Mouse (Mus musculus) MEL-GATA-1-ER (cell line): ENCODE measurements around the gene Patz1.
A peak's percentile ranks its signal among the peaks of the same experiment; 100 is the strongest.

ENCODE experiments used
- DNase-seq: peaks from one replicate; pipeline ENCODE4 v3.0.0-alpha.2; 2012; ENCODE audit warnings: low read depth; ENCODE audit errors: extremely low read depth

The Patz1 gene

DNA sequence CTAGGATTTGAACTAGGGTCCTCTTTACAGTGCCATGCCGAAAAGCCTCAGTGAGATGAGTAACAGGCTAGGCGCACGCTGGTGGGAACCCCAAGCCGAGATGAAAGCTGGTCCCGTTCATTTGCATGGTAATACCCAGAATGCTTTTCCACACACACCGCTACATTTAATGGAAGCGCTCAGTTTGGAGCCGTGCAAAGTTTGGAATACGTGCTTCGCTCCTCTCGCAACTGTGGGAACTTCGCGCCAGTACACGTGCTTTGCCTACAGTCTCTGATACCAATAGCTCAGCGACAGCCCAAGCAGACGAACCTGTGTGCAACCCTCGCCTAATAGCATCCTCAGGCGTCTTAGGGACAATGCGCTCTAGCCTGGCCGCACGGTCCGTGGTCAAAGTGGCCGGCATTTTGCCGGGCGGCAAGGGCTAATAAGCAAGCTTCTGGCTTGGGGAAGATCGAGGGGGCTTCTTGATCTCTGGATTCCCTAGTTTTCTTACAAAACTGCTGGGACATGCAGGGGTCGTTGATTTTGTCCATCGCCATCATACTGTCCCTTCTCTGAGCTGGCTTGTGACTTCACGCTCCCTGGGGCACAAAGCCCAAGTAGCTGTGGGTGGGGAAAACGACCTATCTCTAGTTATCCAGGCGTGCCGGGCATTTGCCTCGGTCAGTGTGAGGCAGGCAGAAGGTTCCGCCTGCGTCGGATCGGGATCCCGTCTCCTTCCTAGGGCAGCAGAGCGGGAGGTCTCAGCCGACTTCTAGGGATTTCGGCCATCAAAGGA is at the start of gene Patz1:
Patz1 (plus strand) TSS at position 354 of the 781 bp plus-strand sequence.
- DNase-seq = peak; percentile 62

DNA sequence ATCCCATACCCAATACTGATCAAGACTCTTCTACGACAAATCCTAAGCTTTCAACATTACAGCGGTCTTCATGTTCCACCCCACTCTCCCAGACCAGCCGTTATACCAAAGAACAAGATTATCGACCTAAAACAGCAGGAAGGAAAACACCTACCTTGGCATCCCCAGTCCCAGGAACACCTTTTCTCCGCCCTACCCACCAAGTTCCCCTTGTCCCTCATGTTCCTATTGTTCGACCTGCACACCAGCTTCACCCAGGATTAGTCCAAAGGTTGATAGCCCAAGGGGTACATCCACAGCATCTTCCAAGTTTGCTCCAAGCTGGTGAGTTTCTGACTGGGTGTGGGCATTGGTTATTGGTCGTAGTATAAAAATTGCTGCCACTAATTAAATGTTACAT is 46.3 kb upstream of the Patz1 start:
- no peak for DNase-seq

DNA sequence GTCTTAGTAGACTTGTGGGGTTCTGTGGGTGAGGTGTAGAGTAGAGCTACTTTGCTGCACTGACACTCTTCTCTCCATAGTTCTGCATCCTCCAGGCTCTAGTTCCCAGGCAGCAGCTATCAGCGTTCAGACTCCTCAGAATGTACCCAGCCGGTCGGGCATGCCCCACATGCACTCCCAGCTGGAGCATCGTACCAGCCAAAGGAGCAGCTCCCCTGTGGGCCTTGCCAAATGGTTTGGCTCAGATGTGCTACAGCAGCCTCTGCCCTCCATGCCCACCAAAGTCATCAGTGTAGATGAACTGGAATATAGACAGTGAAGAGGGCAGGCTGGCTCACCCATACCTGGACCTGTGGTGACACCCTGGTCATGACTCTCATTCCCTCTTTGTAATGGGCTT is 44.9 kb upstream of the Patz1 start:
- no peak for DNase-seq

- DNase-seq = no peak
Measured at GRCm38 (mm10) chr11:3247387-3247786, 41.3 kb upstream of the Patz1 start.

GRCm38 (mm10) chr11:3259537-3259936 is 29.1 kb upstream of the Patz1 start:
- no peak for DNase-seq

DNA sequence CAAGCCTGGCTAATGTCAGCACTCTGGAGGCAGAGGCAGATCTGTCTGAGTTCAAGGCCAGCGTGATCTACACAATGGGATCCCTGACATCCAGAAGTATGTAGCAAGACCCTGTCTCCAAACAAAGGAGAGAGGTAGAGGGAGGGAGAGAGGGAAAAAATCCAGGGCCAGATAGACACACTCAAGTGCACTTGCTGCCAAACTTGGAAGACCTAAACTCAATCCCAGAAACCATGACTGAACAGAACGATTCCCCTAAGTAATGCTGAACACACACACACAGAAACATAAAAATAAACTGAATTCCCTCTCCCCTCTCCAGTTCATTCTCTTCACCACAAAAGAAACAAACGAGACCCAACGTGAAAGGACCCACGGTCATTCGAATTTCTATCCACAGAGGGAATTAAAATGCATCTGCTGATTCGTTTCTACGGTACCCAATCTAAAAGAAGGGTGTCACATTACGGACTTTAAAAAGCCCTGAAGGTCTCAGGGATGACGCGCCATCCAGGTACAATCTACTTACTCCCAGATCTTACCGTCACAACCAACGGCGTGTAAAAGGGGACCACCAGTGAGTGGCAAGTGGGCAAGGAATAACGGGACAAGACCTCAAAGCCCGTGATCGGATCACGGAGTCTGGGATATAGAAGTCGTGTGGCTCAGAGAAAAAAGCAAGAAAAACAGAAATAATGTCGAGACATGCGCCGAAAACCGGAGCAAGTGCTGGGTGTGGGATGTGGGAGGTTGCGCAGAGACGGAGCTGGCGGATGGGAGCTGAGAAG is 23.2 kb upstream of the Patz1 start:
- DNase-seq = peak; percentile 59

GRCm38 (mm10) chr11:3266079-3266685 is 22.5 kb upstream of the Patz1 start, which contains the start of gene Drg1:
Gene Drg1 (minus strand): TSS chr11:3266415.
- DNase-seq = peak; percentile 80

DNA sequence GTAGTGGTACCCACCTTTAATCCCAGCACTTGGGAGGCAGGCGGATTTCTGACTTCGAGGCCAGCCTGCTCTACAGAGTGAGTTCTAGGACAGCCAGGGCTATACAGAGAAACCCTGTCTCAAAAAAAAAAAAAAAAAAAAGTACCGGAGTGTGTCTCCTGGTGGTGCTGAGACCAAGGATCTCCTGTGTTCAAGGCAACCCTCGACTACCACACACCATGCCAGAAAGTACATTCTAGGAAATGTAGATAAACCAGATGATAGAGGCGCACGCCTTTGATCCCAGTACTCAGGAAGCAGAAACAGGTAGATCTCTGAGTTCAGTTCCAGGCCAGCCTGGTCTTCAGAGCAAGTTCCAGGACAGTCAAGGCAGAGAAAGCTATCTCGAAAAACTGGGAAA is 21.5 kb upstream of the Patz1 start:
- DNase-seq = no peak

- no peak for DNase-seq
Measured at GRCm38 (mm10) chr11:3269241-3269640, 19.4 kb upstream of the Patz1 start.

DNA sequence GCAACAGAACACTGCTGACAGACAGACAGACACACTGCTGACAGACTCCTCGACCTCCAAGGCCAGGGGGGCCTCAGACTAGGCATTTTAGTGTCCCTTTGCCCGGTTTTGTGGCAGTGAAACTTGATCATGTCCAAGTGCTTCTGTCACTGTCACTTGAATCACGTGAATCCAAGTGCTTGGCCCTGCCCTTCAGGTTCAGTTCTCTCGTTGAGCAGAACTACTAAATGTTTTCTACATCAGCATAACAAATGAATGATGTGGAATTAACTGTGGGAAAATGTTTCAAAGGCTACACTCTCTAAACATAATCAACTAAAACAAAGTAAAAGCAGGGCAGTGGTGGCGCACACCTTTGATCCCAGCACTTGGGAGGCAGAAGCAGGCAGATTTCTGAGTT is 10.3 kb upstream of the Patz1 start:
- DNase-seq = no peak

DNA sequence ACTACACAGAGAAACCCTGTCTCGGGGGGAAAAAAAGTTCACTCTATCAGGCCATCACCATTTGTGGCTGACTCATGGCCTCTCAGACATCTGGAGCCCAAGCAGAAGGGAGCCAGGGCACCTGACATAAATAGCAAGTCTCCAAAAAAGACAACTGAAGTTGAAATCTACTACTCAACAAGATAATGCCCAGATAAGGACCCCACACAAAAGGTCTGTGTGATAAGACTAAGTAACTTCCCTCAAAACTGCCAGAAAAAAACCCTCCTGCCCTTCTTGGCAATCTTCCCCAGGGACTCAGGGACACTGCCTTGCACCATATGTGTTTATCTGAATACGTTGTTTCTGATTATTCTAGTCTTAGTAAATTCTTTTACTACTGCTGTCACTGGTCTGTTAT is 8.9 kb upstream of the Patz1 start:
- peak; percentile 33 for DNase-seq

DNA sequence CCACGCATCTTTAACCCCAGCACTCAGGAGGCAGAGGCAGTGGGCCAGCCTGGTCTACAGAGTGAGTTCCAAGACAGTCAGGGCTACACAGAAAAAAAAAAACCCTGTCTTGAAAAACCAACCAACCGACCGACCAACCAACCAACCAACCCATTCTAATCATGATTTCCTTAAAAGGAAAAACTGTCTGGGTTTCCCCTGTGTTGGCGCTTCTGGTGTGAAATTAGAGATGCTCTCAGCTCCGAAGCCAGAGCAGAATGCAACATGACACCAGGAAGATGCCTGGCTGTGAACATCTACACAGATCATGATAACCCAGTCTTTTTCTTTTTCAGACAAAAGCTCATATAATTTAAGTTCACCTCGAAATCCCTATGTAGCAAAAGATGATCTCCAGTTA is 5.8 kb upstream of the Patz1 start:
- no peak for DNase-seq

GRCm38 (mm10) chr11:3283645-3284044 is 5.0 kb upstream of the Patz1 start:
- no peak for DNase-seq

DNA sequence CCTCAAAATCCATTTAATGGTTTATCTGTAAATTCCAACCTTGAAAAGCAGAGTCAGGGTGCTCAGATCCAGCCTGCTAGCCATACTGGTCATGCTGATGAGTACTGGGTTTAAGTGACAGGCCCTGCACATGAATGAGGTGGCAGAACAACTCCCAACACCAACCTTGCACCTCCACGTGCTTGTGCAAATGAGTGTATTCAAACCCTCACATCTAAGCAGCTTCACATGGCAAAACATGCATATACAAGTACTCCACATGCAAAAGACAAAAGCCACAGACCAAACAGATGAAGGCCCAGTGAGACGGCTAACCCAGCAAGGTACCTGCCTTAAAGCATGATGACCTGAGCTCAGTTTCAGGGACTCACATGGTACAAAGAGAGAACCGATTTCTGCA is 2.7 kb upstream of the Patz1 start:
- no peak for DNase-seq

DNA sequence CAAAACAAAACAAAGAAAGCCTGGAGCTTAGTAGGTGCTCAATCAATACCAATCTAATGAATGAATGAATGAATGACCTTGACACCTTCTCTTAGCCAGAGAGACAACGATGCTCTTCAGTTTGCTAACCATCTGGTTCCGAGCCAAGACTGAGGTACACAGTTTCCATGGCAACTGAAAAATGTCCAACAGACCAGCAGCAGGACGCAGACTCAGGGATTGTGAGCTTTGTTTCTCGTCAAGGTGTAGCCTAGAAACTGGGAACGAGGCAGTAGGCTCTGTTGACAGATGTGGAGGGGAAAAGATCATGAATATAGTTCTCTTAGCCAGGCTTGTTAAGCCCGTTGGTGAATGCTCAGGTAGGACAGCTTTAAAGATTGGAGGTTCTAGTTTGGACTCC is 1.5 kb upstream of the Patz1 start:
- no peak for DNase-seq

DNA sequence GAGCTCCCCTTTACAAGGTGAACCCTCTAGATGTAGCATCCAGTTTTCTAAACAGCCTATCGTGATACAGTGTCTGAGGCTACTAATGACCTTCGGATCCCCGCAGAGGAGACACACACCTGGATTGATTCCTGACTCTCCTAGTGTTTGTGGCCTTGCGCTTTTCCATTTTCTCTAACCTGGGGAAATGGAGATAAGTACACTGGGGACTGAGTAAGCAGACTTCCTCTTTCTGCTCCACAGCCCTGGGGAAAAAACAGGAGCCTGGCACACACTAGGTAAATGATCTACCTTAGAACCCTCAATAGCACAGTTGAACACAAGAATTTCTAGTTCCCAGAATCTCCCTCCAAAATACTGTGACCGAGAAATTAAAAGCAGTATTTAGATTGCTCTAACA is 753 bp upstream of the Patz1 start:
- peak; percentile 67 for DNase-seq

- no peak for DNase-seq
Measured at GRCm38 (mm10) chr11:3289302-3289802, 678 bp downstream of the Patz1 start.

DNA sequence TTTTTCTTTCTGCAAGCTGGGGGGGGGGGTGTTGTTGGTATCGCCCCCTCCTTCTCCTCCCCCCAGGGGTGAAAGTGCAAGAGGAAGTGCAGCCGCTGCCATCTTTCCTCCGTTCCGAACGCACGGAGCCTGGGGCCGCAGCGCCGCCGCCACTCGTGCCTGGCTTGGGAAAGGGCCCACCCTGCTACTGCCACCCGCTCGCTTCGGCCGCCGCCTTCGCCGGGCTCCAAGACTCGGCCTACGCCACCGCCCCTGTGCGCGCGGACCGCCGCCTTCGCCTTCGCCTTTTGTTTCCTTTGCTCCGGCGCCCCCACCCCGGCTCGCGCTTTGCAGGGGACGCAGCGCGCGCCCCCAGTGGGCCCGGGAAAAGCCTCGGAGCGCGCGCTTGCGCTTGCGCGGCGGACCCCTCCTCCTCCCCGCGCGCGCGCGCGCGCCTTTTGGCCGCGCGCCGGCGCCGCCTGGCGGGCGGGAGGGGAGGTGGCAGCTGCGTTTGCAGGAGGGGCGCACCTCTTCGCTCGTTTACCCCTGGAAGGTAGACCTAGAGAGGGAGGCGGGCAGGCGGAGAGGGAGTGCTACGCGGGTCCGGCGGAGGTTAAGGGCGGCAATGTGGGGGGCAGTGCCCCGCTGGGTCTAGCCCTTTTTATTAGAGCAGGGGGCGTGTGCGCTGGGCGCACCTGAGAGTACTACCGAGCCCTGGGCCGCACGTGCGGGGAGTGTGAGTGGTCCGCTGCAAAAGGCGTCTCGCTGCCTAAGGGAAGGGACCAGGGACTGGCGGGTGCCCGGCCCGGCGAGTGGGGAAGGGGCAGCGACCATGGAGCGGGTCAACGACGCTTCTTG is 1.3 kb downstream of the Patz1 start:
- DNase-seq = no peak

DNA sequence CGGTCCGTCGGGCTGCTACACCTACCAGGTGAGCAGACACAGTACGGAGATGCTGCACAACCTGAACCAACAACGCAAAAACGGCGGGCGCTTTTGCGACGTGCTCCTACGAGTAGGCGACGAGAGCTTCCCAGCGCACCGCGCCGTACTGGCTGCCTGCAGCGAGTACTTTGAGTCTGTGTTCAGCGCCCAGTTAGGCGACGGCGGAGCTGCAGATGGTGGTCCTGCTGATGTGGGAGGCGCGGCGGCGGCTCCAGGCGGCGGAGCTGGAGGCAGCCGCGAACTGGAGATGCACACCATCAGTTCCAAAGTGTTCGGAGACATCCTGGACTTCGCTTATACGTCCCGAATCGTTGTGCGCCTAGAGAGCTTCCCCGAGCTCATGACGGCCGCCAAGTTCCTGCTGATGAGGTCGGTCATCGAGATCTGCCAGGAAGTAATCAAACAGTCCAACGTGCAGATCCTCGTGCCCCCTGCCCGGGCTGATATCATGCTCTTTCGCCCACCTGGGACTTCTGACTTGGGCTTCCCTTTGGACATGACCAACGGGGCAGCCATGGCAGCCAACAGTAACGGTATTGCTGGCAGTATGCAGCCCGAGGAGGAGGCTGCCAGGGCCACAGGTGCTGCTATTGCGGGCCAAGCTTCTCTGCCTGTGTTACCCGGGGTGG is 2.1 kb downstream of the Patz1 start:
- DNase-seq = no peak

GRCm38 (mm10) chr11:3291311-3292061 is 2.8 kb downstream of the Patz1 start:
- DNase-seq = no peak
